Mouse (Mus musculus): ENCODE measurements around the gene Ksr2.

DNA sequence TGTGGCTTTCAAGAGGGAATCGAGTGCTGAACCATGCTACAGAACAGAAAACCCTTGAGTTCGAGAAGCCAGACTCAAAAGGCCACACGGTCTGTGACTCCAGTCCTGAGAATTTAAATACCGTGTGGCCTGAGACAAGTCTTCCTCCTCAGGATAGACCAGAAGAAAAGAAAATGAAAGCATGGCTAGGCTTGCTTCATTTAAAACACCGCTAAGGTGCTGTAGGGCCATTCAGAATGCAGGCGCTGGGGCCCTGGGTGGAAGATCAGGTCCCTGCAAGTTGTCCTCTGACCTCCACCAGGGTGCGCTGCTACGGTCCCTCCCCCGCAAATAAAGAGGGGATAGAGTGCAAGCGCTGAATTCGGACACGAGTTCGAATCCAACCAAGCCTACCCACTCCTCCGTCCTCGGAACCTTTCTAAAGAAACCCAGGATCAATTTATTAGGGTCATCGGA lies 25.5 kb upstream of the Ksr2 start:
- peak; percentile 65 for TF ChIP-seq CTCF (conservative IDR thresholded peaks at IDR 0.05; ENCODE audit: low read length)
- TF ChIP-seq NANOG (IDR thresholded peaks at IDR 0.05; ENCODE audit: borderline replicate concordance, low read length): no peak
